Mouse (Mus musculus): ENCODE results near the gene Myod1.

Gene Myod1

GRCm38 (mm10) chr7:46415818-46416425, 39.6 kb downstream of the Myod1 start:
- no peak for DNase-seq (ENCODE audit: low spot score in 2 of 2)

GRCm38 (mm10) chr7:46417467-46417866, 41.2 kb downstream of the Myod1 start:
- no peak for DNase-seq (ENCODE audit: low spot score in 2 of 2)

GRCm38 (mm10) chr7:46418102-46418622, 41.9 kb downstream of the Myod1 start:
- DNase-seq (ENCODE audit: low spot score in 2 of 2): no peak

GRCm38 (mm10) chr7:46421535-46421934, 45.3 kb downstream of the Myod1 start:
- no peak for DNase-seq (ENCODE audit: low spot score in 2 of 2)

- no peak for DNase-seq (ENCODE audit: low spot score in 2 of 2)
Observed at GRCm38 (mm10) chr7:46422052-46422763, 45.9 kb downstream of the Myod1 start.

GRCm38 (mm10) chr7:46422764-46423412, 46.6 kb downstream of the Myod1 start:
- DNase-seq (ENCODE audit: low spot score in 2 of 2): peak; percentile 39 to 75

GRCm38 (mm10) chr7:46423951-46424350, 47.7 kb downstream of the Myod1 start:
- no peak for DNase-seq (ENCODE audit: low spot score in 2 of 2)

- DNase-seq (ENCODE audit: low spot score in 2 of 2): no peak
Observed at GRCm38 (mm10) chr7:46425012-46425411, 48.7 kb downstream of the Myod1 start.
